Mouse (Mus musculus): Measurements from ENCODE around the gene Atg3.

- TF ChIP-seq MAFK (IDR thresholded peaks at IDR 0.05; ENCODE audit: borderline replicate concordance, low read depth, low read length) (no peak), CTCF (IDR thresholded peaks at IDR 0.05 in 2 of 3, conservative IDR thresholded peaks at IDR 0.05 in 1 of 3; ENCODE audit: control insufficient read depth in 1 of 3, insufficient read depth in 1 of 3, low read depth in 2 of 3, low read length in 3 of 3, poor library complexity in 1 of 3, severe bottlenecking in 1 of 3) (peak in 2 of 3 experiments; percentile 33 to 43; a peak in 3 of 6 replicates), POLR2A (IDR thresholded peaks at IDR 0.05; ENCODE audit: control insufficient read depth in 1 of 2, insufficient read depth in 1 of 2, low read depth in 1 of 2, low read length in 2 of 2, poor library complexity in 1 of 2) (no peak), TCF12 (IDR thresholded peaks at IDR 0.05; ENCODE audit: low read depth, low read length) (no peak), MAZ (IDR thresholded peaks at IDR 0.05; ENCODE audit: low read depth, low read length) (no peak), E2F4 (IDR thresholded peaks at IDR 0.05; ENCODE audit: borderline replicate concordance, low read depth, low read length) (no peak), USF1 (IDR thresholded peaks at IDR 0.05; ENCODE audit: low read depth, low read length) (no peak), POLR2AphosphoS2 (IDR thresholded peaks at IDR 0.05; ENCODE audit: low read length) (no peak)
Observed at GRCm38 (mm10) chr16:45122571-45122970, 36.0 kb upstream of the Atg3 start.
